Mouse (Mus musculus) left cerebral cortex, postnatal 4 days (tissue): ENCODE results near the gene Uckl1. TPM values are rescaled to one million over a fixed set of nuclear protein-coding genes. Genes with fewer than 3 reads are reported as not detected.

Experiments used
- DNase-seq: peaks from one replicate; pipeline ENCODE4 v3.0.0-alpha.2; 2022
- intact Hi-C: fragments of 180-260 bp; cut with DNase I; formaldehyde crosslinking; loops from one replicate; pipeline ENCODE4 v1.15.1; 2025
- microRNA-seq: library from miRNA; unstranded; fragments of <30 nt; microRNA quantifications from one replicate; pipeline ENCODE4 v1.2.0, GENCODE M21; 2022
- total RNA-seq, 2 experiments: library from RNA; stranded (reverse); gene quantifications; 2 replicates each; pipeline ENCODE4 v1.2.3; 2021

Uckl1 gene
- total RNA-seq, 2 experiments from 2014 or later = 66.1 to 69.2 TPM

GRCm38 (mm10) chr2:181525526-181525925 is 59.2 kb downstream of the Uckl1 start:
- DNase-seq = no peak
- intact Hi-C loops = no loop called here

GRCm38 (mm10) chr2:181522811-181523210 is 61.9 kb downstream of the Uckl1 start:
- DNase-seq = peak; percentile 20
- intact Hi-C loops = no loop called here

GRCm38 (mm10) chr2:181521491-181521890 is 63.2 kb downstream of the Uckl1 start:
- intact Hi-C loops = no loop called here
- no peak for DNase-seq

- intact Hi-C loops = no loop called here
- DNase-seq = no peak
These were observed 63.8 kb downstream of the Uckl1 start for GRCm38 (mm10) chr2:181520936-181521227.

- peak; percentile 98 for DNase-seq
- intact Hi-C loops = no loop called here
These were observed 64.4 kb downstream of the Uckl1 start, which contains the start of gene Dnajc5 for GRCm38 (mm10) chr2:181520118-181520935. Gene Dnajc5 (plus strand): TSS chr2:181520485.

GRCm38 (mm10) chr2:181519201-181519600 is 65.5 kb downstream of the Uckl1 start:
- intact Hi-C loops = no loop called here
- DNase-seq = no peak

Small RNAs within 50 kb of the gene (microRNA-seq; reads per million reads assigned to microRNA genes)
- not detected for gene Mir7006

Other genes starting within 250 kb of the Uckl1 start
- 10 to 100 TPM; 73.9 to 83.5 TPM for gene Zgpat, start 220.0 kb downstream of the Uckl1 start, total RNA-seq
- 10 to 100 TPM; 57.3 to 60.3 TPM for gene Arfrp1, start 219.5 kb downstream of the Uckl1 start, total RNA-seq
- gene Lime1, start 204.8 kb downstream of the Uckl1 start, total RNA-seq = 10 to 100 TPM; 40.8 to 44.9 TPM
- gene Zbtb46, start 125.5 kb downstream of the Uckl1 start, total RNA-seq = 10 to 100 TPM; 16.6 to 16.8 TPM
- not detected for gene Abhd16b, start 91.7 kb downstream of the Uckl1 start, total RNA-seq
- 10 to 100 TPM; 69.7 to 73.5 TPM for gene Tpd52l2, start 87.8 kb downstream of the Uckl1 start, total RNA-seq
- 100 to 1,000 TPM; 288 to 305 TPM for gene Dnajc5, start 64.4 kb downstream of the Uckl1 start, total RNA-seq
- gene Prpf6, start 7.0 kb upstream of the Uckl1 start, total RNA-seq = 10 to 100 TPM; 49.7 to 51.6 TPM
- gene Zfp512b, start 7.9 kb upstream of the Uckl1 start, total RNA-seq = 100 to 1,000 TPM; 191 to 197 TPM
- 10 to 100 TPM; 43.7 to 48.7 TPM for gene Samd10, start 14.3 kb upstream of the Uckl1 start, total RNA-seq
- under 1 TPM; 0.50 to 0.54 TPM for gene Gm29797, start 72.1 kb upstream of the Uckl1 start, total RNA-seq
- gene Sox18, start 86.7 kb upstream of the Uckl1 start, total RNA-seq = 10 to 100 TPM; 13.4 to 13.5 TPM
- gene Tcea2, start 95.4 kb upstream of the Uckl1 start, total RNA-seq = 10 to 100 TPM; 57.8 to 62.4 TPM
- gene Rgs19, start 109.1 kb upstream of the Uckl1 start, total RNA-seq = 10 to 100 TPM; 39.0 to 49.4 TPM
- not detected for gene Lkaaear1, start 113.5 kb upstream of the Uckl1 start, total RNA-seq
- 10 to 100 TPM; 73.1 to 73.8 TPM for gene Oprl1, start 130.1 kb upstream of the Uckl1 start, total RNA-seq
- 10 to 100 TPM; 35.7 to 37.7 TPM for gene Myt1, start 178.4 kb upstream of the Uckl1 start, total RNA-seq